Mouse (Mus musculus) olfactory bulb, adult 2 months (tissue): ENCODE results near the gene Lrpap1.

Source experiments
- CTCF ChIP-seq: fragments of 200-500 bp; IDR thresholded peaks from 2 replicates; pipeline ENCODE4 v1.5.1; 2012; ENCODE audit warnings: low read depth, mild to moderate bottlenecking, low read length, moderate library complexity; ENCODE audit not compliant: insufficient read depth
- POLR2A ChIP-seq: fragments of 200-500 bp; IDR thresholded peaks from 2 replicates; pipeline ENCODE4 v1.6.1; 2012; ENCODE audit warnings: mild to moderate bottlenecking, low read depth, low read length, moderate library complexity; ENCODE audit not compliant: insufficient read depth

DNA sequence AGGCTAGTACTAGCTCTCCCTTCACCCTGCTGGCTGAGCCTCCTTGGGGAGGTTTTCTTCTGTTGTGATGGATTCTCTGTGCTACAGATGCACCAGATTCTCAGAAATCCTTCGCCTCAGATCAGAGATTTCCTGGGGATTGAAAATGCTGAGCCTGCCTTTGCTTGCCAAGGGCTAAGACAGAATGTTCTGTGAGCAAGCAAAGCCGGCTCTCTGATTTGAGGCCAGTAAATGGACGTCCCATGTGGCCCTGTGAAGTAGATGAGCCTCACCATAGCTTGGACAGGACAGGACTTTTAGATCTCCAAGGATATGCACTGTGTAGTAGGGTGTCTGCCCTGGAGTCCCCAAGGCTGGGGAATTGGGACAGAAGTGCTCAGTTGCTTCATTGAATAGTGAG is 20.7 kb downstream of the Lrpap1 start:
- no peak for TF ChIP-seq POLR2A
- TF ChIP-seq CTCF, result no peak
